Mouse (Mus musculus) layer of hippocampus, postnatal 36 days (tissue): ENCODE measurements at regions not wholly inside any gene's neighbourhood (a gene's known extent, or its start where the extent isn't known, plus 50 kb on each side); places are given as distances from the start of the nearest gene placed in this dataset.

Experiments
- DNase-seq, 2 experiments: peaks; one replicate each; pipeline ENCODE4 v3.0.0; 2022

- peak; percentile 53 to 63 for DNase-seq
Measured at GRCm38 (mm10) chr11:84760622-84761196, 58.6 kb downstream of the Mrm1 start.

GRCm38 (mm10) chr11:84759478-84759986, 59.8 kb downstream of the Mrm1 start:
- peak; percentile 28 to 53 for DNase-seq

GRCm38 (mm10) chr11:84752007-84752406, 67.3 kb downstream of the Mrm1 start:
- DNase-seq: no peak

GRCm38 (mm10) chr11:84749490-84750349, 69.6 kb downstream of the Mrm1 start:
- DNase-seq: no peak

GRCm38 (mm10) chr11:84738769-84739589, 80.3 kb downstream of the Mrm1 start:
- DNase-seq: no peak

- DNase-seq: no peak
Measured at GRCm38 (mm10) chr11:84738128-84738527, 81.2 kb downstream of the Mrm1 start.

GRCm38 (mm10) chr11:84731890-84732289, 87.4 kb downstream of the Mrm1 start:
- no peak for DNase-seq

GRCm38 (mm10) chr11:84730218-84730617, 89.1 kb downstream of the Mrm1 start:
- no peak for DNase-seq

GRCm38 (mm10) chr11:84729189-84729588, 90.1 kb downstream of the Mrm1 start:
- DNase-seq: no peak

- no peak for DNase-seq
Measured at GRCm38 (mm10) chr11:84725936-84726613, 93.2 kb downstream of the Mrm1 start.

GRCm38 (mm10) chr11:84725177-84725792, 94.0 kb downstream of the Mrm1 start:
- DNase-seq: no peak

GRCm38 (mm10) chr11:84724080-84724479, 95.2 kb downstream of the Mrm1 start:
- DNase-seq: peak in 1 of 2 experiments; percentile 22

- no peak for DNase-seq
Measured at GRCm38 (mm10) chr11:84722658-84723201, 96.6 kb downstream of the Mrm1 start.

- no peak for DNase-seq
Measured at GRCm38 (mm10) chr11:84721979-84722378, 97.3 kb downstream of the Mrm1 start.

GRCm38 (mm10) chr11:84721150-84721549, 98.2 kb downstream of the Mrm1 start:
- no peak for DNase-seq

GRCm38 (mm10) chr11:84719781-84720180, 99.5 kb downstream of the Mrm1 start:
- no peak for DNase-seq

GRCm38 (mm10) chr11:84712731-84713130, 106.6 kb downstream of the Mrm1 start:
- no peak for DNase-seq

- DNase-seq: no peak
Measured at GRCm38 (mm10) chr11:84711886-84712285, 107.4 kb downstream of the Mrm1 start.

GRCm38 (mm10) chr11:84708222-84708730, 111.0 kb downstream of the Mrm1 start:
- no peak for DNase-seq

GRCm38 (mm10) chr11:84707772-84708171, 111.5 kb downstream of the Mrm1 start:
- DNase-seq: no peak

GRCm38 (mm10) chr11:84706692-84707091, 112.6 kb downstream of the Mrm1 start:
- no peak for DNase-seq
